Mouse (Mus musculus) liver, embryonic 13.5 days (tissue): Measurements from ENCODE around the gene Ttn. TPM values are rescaled to one million over a fixed set of nuclear protein-coding genes. Genes with fewer than 3 reads are reported as not detected.

Source experiments
- ATAC-seq: fragments of 200-750 bp; cut with Nextera tagmentation; 2 replicates; pipeline ENCODE4 v1.8.0; 2017; ENCODE audit warnings: low read depth, mild to moderate bottlenecking, moderate number of reproducible peaks, moderate library complexity
- DNase-seq: peaks from one replicate; pipeline ENCODE4 v3.0.0; 2022
- H3K27ac ChIP-seq: fragments of 300-500 bp; sonication (generic); 2 replicates; pipeline ENCODE4 v1.5.1; 2015; ENCODE audit warnings: moderate library complexity, mild to moderate bottlenecking, inconsistent platforms
- H3K27me3 ChIP-seq: fragments of 300-500 bp; sonication (generic); 2 replicates; pipeline ENCODE4 v1.6.1; 2015; ENCODE audit warnings: mild to moderate bottlenecking, inconsistent platforms
- H3K36me3 ChIP-seq: fragments of 300-500 bp; sonication (generic); 2 replicates; pipeline ENCODE4 v1.6.1; 2015; ENCODE audit warnings: mild to moderate bottlenecking, inconsistent platforms
- H3K4me1 ChIP-seq: fragments of 300-500 bp; sonication (generic); replicated peaks from 2 replicates; pipeline ENCODE4 v1.6.1; 2015; ENCODE audit warnings: inconsistent platforms
- H3K4me2 ChIP-seq: fragments of 300-500 bp; sonication (generic); 2 replicates; pipeline ENCODE4 v1.6.1; 2015; ENCODE audit warnings: inconsistent platforms, mild to moderate bottlenecking, moderate library complexity
- H3K4me3 ChIP-seq: fragments of 300-500 bp; sonication (generic); replicated peaks from 2 replicates; pipeline ENCODE4 v1.5.1; 2015; ENCODE audit warnings: mild to moderate bottlenecking, inconsistent platforms
- H3K9ac ChIP-seq: fragments of 300-500 bp; sonication (generic); 2 replicates; pipeline ENCODE4 v1.6.1; 2015; ENCODE audit warnings: mild to moderate bottlenecking, inconsistent platforms
- H3K9me3 ChIP-seq: fragments of 300-500 bp; sonication (generic); replicated peaks from 2 replicates; pipeline ENCODE4 v1.6.1; 2016; ENCODE audit warnings: inconsistent platforms
- WGBS: fragments of 180-500 bp; shearing (Covaris S2); methylation state at CpG from one replicate; pipeline ENCODE4 v1.1.7; 2015; ENCODE audit not compliant: insufficient replicate concordance; 5-methylcytosine and 5-hydroxymethylcytosine counted together
- polyA plus RNA-seq: library from polyadenylated mRNA; unstranded; fragments of >200 nt; fragmentation: Nextera tagmentation; extraction: Ambion mirVana; gene quantifications from 2 replicates; pipeline ENCODE4 v1.2.1, GENCODE M21; 2015

Ttn gene
- polyA plus RNA-seq, 1 experiment from 2014 or later: 1.6 TPM

GRCm38 (mm10) chr2:76673472-76674081, 308.8 kb downstream of the Ttn start:
- H3K27ac ChIP-seq: peak overlapping the region; percentile 53
- H3K4me1 ChIP-seq: peaks cover 45% of the 10 kb centered on the region
- H3K9ac ChIP-seq: no peak overlapping the region
- 27% methylated on average over 7 of the region's 7 CpGs for WGBS
- H3K4me3 ChIP-seq: peak overlapping the region; percentile 60
- no peaks in the 10 kb centered on the region for H3K27me3 ChIP-seq
- H3K4me2 ChIP-seq: peak overlapping the region; percentile 78
- DNase-seq (peak; percentile 57), ATAC-seq (no peak)
- H3K9me3 ChIP-seq: no peaks in the 10 kb centered on the region
- H3K36me3 ChIP-seq: peaks cover 3% of the 10 kb centered on the region; the same call in 1 of the 2 replicates

GRCm38 (mm10) chr2:76672966-76673392, 309.4 kb downstream of the Ttn start, which contains the start of gene Fkbp7:
Gene Fkbp7, minus strand, starts transcription at chr2:76673116.
- Histone ChIP-seq H3K9me3 (no peaks in the 10 kb centered on the region), H3K4me1 (peaks cover 45% of the 10 kb centered on the region), H3K9ac (peak within 1 kb of the TSS; percentile 69), H3K27me3 (no peaks in the 10 kb centered on the region), H3K27ac (peak within 1 kb of the TSS; percentile 53), H3K36me3 (no peaks in the 10 kb centered on the region), H3K4me2 (peak within 1 kb of the TSS; percentile 78), H3K4me3 (peak within 1 kb of the TSS; percentile 60)
- ATAC-seq (peak; percentile 90), DNase-seq (peak; percentile 82)
- WGBS: under 1% methylated on average over 17 of the region's 17 CpGs

- DNase-seq (no peak), ATAC-seq (no peak)
- Histone ChIP-seq H3K27ac (peak overlapping the region; percentile 53; the same call in 1 of the 2 replicates), H3K4me1 (peaks cover 42% of the 10 kb centered on the region), H3K4me2 (peak overlapping the region; percentile 78), H3K27me3 (no peaks in the 10 kb centered on the region), H3K4me3 (peak overlapping the region; percentile 60), H3K9ac (peak overlapping the region; percentile 69), H3K36me3 (no peaks in the 10 kb centered on the region), H3K9me3 (no peaks in the 10 kb centered on the region)
- WGBS: 16% methylated on average over 9 of the region's 9 CpGs
Measured at GRCm38 (mm10) chr2:76672134-76672745, 310.1 kb downstream of the Ttn start.

GRCm38 (mm10) chr2:76671641-76672040, 310.7 kb downstream of the Ttn start:
- WGBS: 74% methylated on average over 6 of the region's 6 CpGs
- Histone ChIP-seq H3K4me1 (peaks cover 38% of the 10 kb centered on the region), H3K9ac (peak overlapping the region; percentile 69), H3K36me3 (no peaks in the 10 kb centered on the region), H3K4me3 (peak overlapping the region; percentile 60), H3K4me2 (peak overlapping the region; percentile 78), H3K27ac (no peak overlapping the region), H3K9me3 (no peaks in the 10 kb centered on the region), H3K27me3 (no peaks in the 10 kb centered on the region)
- no peak for DNase-seq
- ATAC-seq: no peak

GRCm38 (mm10) chr2:76667200-76667599, 315.1 kb downstream of the Ttn start:
- H3K9ac ChIP-seq: no peak overlapping the region
- DNase-seq (no peak), ATAC-seq (no peak)
- H3K4me2 ChIP-seq: no peak overlapping the region
- H3K4me1 ChIP-seq: peaks cover 7% of the 10 kb centered on the region
- no peak overlapping the region for H3K27ac ChIP-seq
- no peaks in the 10 kb centered on the region for H3K9me3 ChIP-seq
- H3K27me3 ChIP-seq: no peaks in the 10 kb centered on the region
- peaks cover 10% of the 10 kb centered on the region; the same call in 1 of the 2 replicates for H3K36me3 ChIP-seq
- whole genome bisulfite sequencing: 72% methylated on average over 5 of the region's 5 CpGs
- no peak overlapping the region for H3K4me3 ChIP-seq

- no peak for ATAC-seq
- no peaks in the 10 kb centered on the region for H3K9me3 ChIP-seq
Measured at GRCm38 (mm10) chr2:76665531-76665930, 316.8 kb downstream of the Ttn start.

GRCm38 (mm10) chr2:76659419-76659818, 322.9 kb downstream of the Ttn start:
- no peaks in the 10 kb centered on the region for H3K27me3 ChIP-seq
- 0 out of 2 replicates have a peak, but pooled peaks cover 4% of the 10 kb centered on the region for H3K36me3 ChIP-seq
- H3K27ac ChIP-seq: no peak overlapping the region
- H3K4me1 ChIP-seq: no peaks in the 10 kb centered on the region
- 51% methylated on average over 8 of the region's 8 CpGs for WGBS
- no peaks in the 10 kb centered on the region for H3K9me3 ChIP-seq
- H3K4me2 ChIP-seq: no peak overlapping the region
- DNase-seq (no peak), ATAC-seq (no peak)
- H3K9ac ChIP-seq: no peak overlapping the region
- no peak overlapping the region for H3K4me3 ChIP-seq

More at GRCm38 (mm10) chr2:76665531-76665930, 316.8 kb downstream of the Ttn start:
- WGBS: 83% methylated on average over 7 of the region's 7 CpGs
- Histone ChIP-seq H3K4me1 (no peaks in the 10 kb centered on the region), H3K4me2 (no peak overlapping the region), H3K27ac (no peak overlapping the region), H3K27me3 (no peaks in the 10 kb centered on the region), H3K9ac (no peak overlapping the region), H3K36me3 (peaks cover 10% of the 10 kb centered on the region; the same call in 1 of the 2 replicates), H3K4me3 (no peak overlapping the region)
- DNase-seq: no peak

GRCm38 (mm10) chr2:76658551-76658950, 323.8 kb downstream of the Ttn start:
- Histone ChIP-seq H3K27me3 (no peaks in the 10 kb centered on the region), H3K36me3 (no peaks in the 10 kb centered on the region), H3K4me1 (no peaks in the 10 kb centered on the region), H3K27ac (no peak overlapping the region), H3K9me3 (no peaks in the 10 kb centered on the region), H3K9ac (no peak overlapping the region), H3K4me3 (no peak overlapping the region), H3K4me2 (no peak overlapping the region)
- no peak for DNase-seq
- no peak for ATAC-seq
- 61% methylated on average over 13 of the region's 13 CpGs for WGBS

- Histone ChIP-seq H3K27ac (no peak overlapping the region), H3K27me3 (no peaks in the 10 kb centered on the region), H3K9ac (no peak overlapping the region), H3K4me2 (no peak overlapping the region), H3K4me3 (no peak overlapping the region), H3K36me3 (no peaks in the 10 kb centered on the region), H3K9me3 (no peaks in the 10 kb centered on the region), H3K4me1 (no peaks in the 10 kb centered on the region)
- WGBS: 0% methylated on average over 1 of the region's 1 CpGs
- DNase-seq (no peak), ATAC-seq (no peak)
Measured at GRCm38 (mm10) chr2:76655982-76656381, 326.4 kb downstream of the Ttn start.

GRCm38 (mm10) chr2:76655444-76655843, 326.9 kb downstream of the Ttn start:
- DNase-seq (no peak), ATAC-seq (no peak)
- Histone ChIP-seq H3K27me3 (no peaks in the 10 kb centered on the region), H3K36me3 (no peaks in the 10 kb centered on the region), H3K27ac (no peak overlapping the region), H3K4me2 (no peak overlapping the region), H3K4me1 (no peaks in the 10 kb centered on the region), H3K9ac (no peak overlapping the region), H3K4me3 (no peak overlapping the region), H3K9me3 (no peaks in the 10 kb centered on the region)
- WGBS: 53% methylated on average over 3 of the region's 3 CpGs

GRCm38 (mm10) chr2:76654646-76655045, 327.7 kb downstream of the Ttn start:
- no peaks in the 10 kb centered on the region for H3K9me3 ChIP-seq
- 78% methylated on average over 5 of the region's 5 CpGs for WGBS
- no peaks in the 10 kb centered on the region for H3K4me1 ChIP-seq
- no peak for DNase-seq
- H3K27me3 ChIP-seq: no peaks in the 10 kb centered on the region
- no peak for ATAC-seq
- H3K27ac ChIP-seq: no peak overlapping the region
- H3K36me3 ChIP-seq: no peaks in the 10 kb centered on the region
- H3K9ac ChIP-seq: no peak overlapping the region
- no peak overlapping the region for H3K4me2 ChIP-seq
- H3K4me3 ChIP-seq: no peak overlapping the region
